Mouse (Mus musculus) ovary, adult 2 months (tissue): Measurements from ENCODE around the gene Colgalt1. TPM values are rescaled to one million over a fixed set of nuclear protein-coding genes. Genes with fewer than 3 reads are reported as not detected.

Source experiments
- polyA plus RNA-seq: library from polyadenylated mRNA; depleted of rRNA; stranded (reverse); fragments of >200 nt; gene quantifications from 2 replicates; pipeline ENCODE4 v1.2.3, GENCODE M21; 2012; rRNA removed

Colgalt1 gene
- 345 and 390 TPM in 2 replicates for polyA plus RNA-seq

GRCm38 (mm10) chr8:71610822-71611651, at the start of gene Colgalt1:
Gene Colgalt1 (plus strand): TSS chr8:71610998.

GRCm38 (mm10) chr8:71566501-71566900, 44.3 kb upstream of the Colgalt1 start, which contains the start of gene Nxnl1:
Gene Nxnl1 (minus strand): TSS chr8:71566601.

GRCm38 (mm10) chr8:71568387-71568937, 42.3 kb upstream of the Colgalt1 start, which contains the start of gene Slc27a1:
Gene Slc27a1 (plus strand): TSS chr8:71568882.

GRCm38 (mm10) chr8:71591471-71592373, 19.1 kb upstream of the Colgalt1 start, which contains the start of gene Pgls:
Gene Pgls (plus strand): TSS chr8:71592176.

GRCm38 (mm10) chr8:71597451-71597850, 13.3 kb upstream of the Colgalt1 start, which contains the start of gene Fam129c:
Gene Fam129c (plus strand): TSS chr8:71597648.

GRCm38 (mm10) chr8:71671549-71671965, 60.8 kb downstream of the Colgalt1 start, which contains the start of gene Unc13a:
Gene Unc13a (minus strand): TSS chr8:71671757.

Other genes with a start within 250 kb of the Colgalt1 start
- 174 and 185 TPM in 2 replicates for gene Use1, start 244.2 kb upstream of the Colgalt1 start, polyA plus RNA-seq
- 15.4 and 16.1 TPM in 2 replicates for gene Ocel1, start 239.7 kb upstream of the Colgalt1 start, polyA plus RNA-seq
- gene Nr2f6, start 229.0 kb upstream of the Colgalt1 start, polyA plus RNA-seq, result 375 and 551 TPM in 2 replicates
- 40.4 and 44.7 TPM in 2 replicates for gene Ushbp1, start 215.2 kb upstream of the Colgalt1 start, polyA plus RNA-seq
- gene Babam1, start 214.1 kb upstream of the Colgalt1 start, polyA plus RNA-seq, result 142 and 165 TPM in 2 replicates
- gene Ankle1, start 205.0 kb upstream of the Colgalt1 start, polyA plus RNA-seq, result 18.1 and 24.0 TPM in 2 replicates
- 123 and 134 TPM in 2 replicates for gene Abhd8, start 147.3 kb upstream of the Colgalt1 start, polyA plus RNA-seq
- 126 and 156 TPM in 2 replicates for gene Mrpl34, start 146.0 kb upstream of the Colgalt1 start, polyA plus RNA-seq
- 106 and 116 TPM in 2 replicates for gene Dda1, start 141.8 kb upstream of the Colgalt1 start, polyA plus RNA-seq
- 51.3 and 72.4 TPM in 2 replicates for gene Ano8, start 125.0 kb upstream of the Colgalt1 start, polyA plus RNA-seq
- gene Gtpbp3, start 122.9 kb upstream of the Colgalt1 start, polyA plus RNA-seq, result 62.6 and 70.6 TPM in 2 replicates
- 127 and 165 TPM in 2 replicates for gene Plvap, start 99.2 kb upstream of the Colgalt1 start, polyA plus RNA-seq
- gene Ccdc194, start 85.3 kb upstream of the Colgalt1 start, polyA plus RNA-seq, result 0.21 and 0.85 TPM in 2 replicates
- 1,406 and 1,805 TPM in 2 replicates for gene Bst2, start 73.5 kb upstream of the Colgalt1 start, polyA plus RNA-seq
- 244 and 264 TPM in 2 replicates for gene Mvb12a, start 68.1 kb upstream of the Colgalt1 start, polyA plus RNA-seq
- gene Tmem221, start 52.1 kb upstream of the Colgalt1 start, polyA plus RNA-seq, result 22.7 and 37.6 TPM in 2 replicates
- gene Nxnl1, start 44.4 kb upstream of the Colgalt1 start, polyA plus RNA-seq, result 0.10 and 0.16 TPM in 2 replicates
- 457 and 488 TPM in 2 replicates for gene Slc27a1, start 42.1 kb upstream of the Colgalt1 start, polyA plus RNA-seq
- gene Pgls, start 18.8 kb upstream of the Colgalt1 start, polyA plus RNA-seq, result 330 and 475 TPM in 2 replicates
- gene Fam129c, start 13.3 kb upstream of the Colgalt1 start, polyA plus RNA-seq, result 9.1 and 11.0 TPM in 2 replicates
- 1.6 and 2.0 TPM in 2 replicates for gene Unc13a, start 60.8 kb downstream of the Colgalt1 start, polyA plus RNA-seq
- gene Jak3, start 65.3 kb downstream of the Colgalt1 start, polyA plus RNA-seq, result 26.2 and 28.2 TPM in 2 replicates
- 614 and 743 TPM in 2 replicates for gene Insl3, start 78.2 kb downstream of the Colgalt1 start, polyA plus RNA-seq
- 9.5 and 13.4 TPM in 2 replicates for gene B3gnt3, start 90.8 kb downstream of the Colgalt1 start, polyA plus RNA-seq
- 17.0 and 20.9 TPM in 2 replicates for gene Fcho1, start 114.7 kb downstream of the Colgalt1 start, polyA plus RNA-seq